Mouse (Mus musculus) neural tube, embryonic 15.5 days (tissue): Measurements from ENCODE around the gene Cdk19. TPM values are rescaled to one million over a fixed set of nuclear protein-coding genes. Genes with fewer than 3 reads are reported as not detected.
"Not testable (repeated sequence)": the region's sequence is repeated elsewhere in the genome, so short reads cannot be mapped to it uniquely, and the experiment has no call there.

ENCODE experiments used
- ATAC-seq: fragments of 200-750 bp; cut with Nextera tagmentation; 2 replicates; pipeline ENCODE4 v1.8.0; 2017; ENCODE audit warnings: mild to moderate bottlenecking, moderate TSS enrichment, moderate library complexity; ENCODE audit not compliant: low FRiP score
- H3K27ac ChIP-seq: fragments of 300-500 bp; sonication (generic); replicated peaks from 2 replicates; pipeline ENCODE4 v1.5.1; 2015; ENCODE audit warnings: mild to moderate bottlenecking, inconsistent platforms
- H3K27me3 ChIP-seq: fragments of 300-500 bp; sonication (generic); replicated peaks from 2 replicates; pipeline ENCODE4 v1.6.1; 2015; ENCODE audit warnings: inconsistent platforms
- H3K36me3 ChIP-seq: fragments of 300-500 bp; sonication (generic); 2 replicates; pipeline ENCODE4 v1.6.1; 2015; ENCODE audit warnings: inconsistent platforms
- H3K4me1 ChIP-seq: fragments of 300-500 bp; sonication (generic); 2 replicates; pipeline ENCODE4 v1.6.1; 2015; ENCODE audit warnings: inconsistent platforms
- H3K4me2 ChIP-seq: fragments of 300-500 bp; sonication (generic); 2 replicates; pipeline ENCODE4 v1.6.1; 2015; ENCODE audit warnings: inconsistent platforms, mild to moderate bottlenecking, moderate library complexity
- H3K4me3 ChIP-seq: fragments of 300-500 bp; sonication (generic); replicated peaks from 2 replicates; pipeline ENCODE4 v1.5.1; 2015; ENCODE audit warnings: mild to moderate bottlenecking, inconsistent platforms
- H3K9ac ChIP-seq: fragments of 300-500 bp; sonication (generic); replicated peaks from 2 replicates; pipeline ENCODE4 v1.6.1; 2015; ENCODE audit warnings: mild to moderate bottlenecking, inconsistent platforms
- H3K9me3 ChIP-seq: fragments of 300-500 bp; sonication (generic); replicated peaks from 2 replicates; pipeline ENCODE4 v1.6.1; 2016; ENCODE audit warnings: inconsistent platforms
- WGBS: fragments of 180-500 bp; shearing (Covaris S2); methylation state at CpG from one replicate; pipeline ENCODE4 v1.1.7; 2015; ENCODE audit warnings: mixed read lengths; 5-methylcytosine and 5-hydroxymethylcytosine counted together
- polyA plus RNA-seq: library from polyadenylated mRNA; unstranded; fragments of >200 nt; fragmentation: Nextera tagmentation; extraction: Ambion mirVana; gene quantifications from 2 replicates; pipeline ENCODE4 v1.2.1, GENCODE M21; 2015

The Cdk19 gene
- polyA plus RNA-seq, 1 experiment from 2014 or later: 9.7 TPM

DNA sequence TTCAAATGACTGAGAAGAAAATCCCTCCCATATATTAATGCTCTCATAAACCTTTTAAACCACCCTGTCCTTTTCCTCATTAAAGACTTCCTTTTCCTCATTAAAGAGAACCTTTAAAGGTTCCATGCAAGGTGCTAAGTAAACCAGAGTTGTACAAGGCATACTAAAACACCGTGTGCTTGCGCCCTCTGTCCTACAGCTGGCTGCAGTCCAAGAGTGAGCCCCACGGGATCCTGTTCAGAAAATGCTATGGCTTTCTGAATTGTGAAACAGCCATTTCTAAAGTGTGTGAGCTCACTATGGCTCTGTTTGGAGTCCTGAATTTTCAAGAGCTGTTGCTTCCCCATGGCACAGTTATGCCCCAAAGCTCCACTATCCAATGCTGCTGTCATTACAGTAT is 191.3 kb downstream of the Cdk19 start:
- WGBS: 54% methylated on average over 3 of the region's 3 CpGs
- H3K36me3 ChIP-seq: no peaks in the 10 kb centered on the region
- 0 out of 2 replicates have a peak, but pooled peaks cover 2% of the 10 kb centered on the region for H3K4me1 ChIP-seq
- no peak for ATAC-seq
- H3K4me3 ChIP-seq: no peak overlapping the region
- H3K4me2 ChIP-seq: no peak overlapping the region
- no peaks in the 10 kb centered on the region for H3K9me3 ChIP-seq
- H3K9ac ChIP-seq: no peak overlapping the region
- no peaks in the 10 kb centered on the region for H3K27me3 ChIP-seq
- no peak overlapping the region for H3K27ac ChIP-seq

DNA sequence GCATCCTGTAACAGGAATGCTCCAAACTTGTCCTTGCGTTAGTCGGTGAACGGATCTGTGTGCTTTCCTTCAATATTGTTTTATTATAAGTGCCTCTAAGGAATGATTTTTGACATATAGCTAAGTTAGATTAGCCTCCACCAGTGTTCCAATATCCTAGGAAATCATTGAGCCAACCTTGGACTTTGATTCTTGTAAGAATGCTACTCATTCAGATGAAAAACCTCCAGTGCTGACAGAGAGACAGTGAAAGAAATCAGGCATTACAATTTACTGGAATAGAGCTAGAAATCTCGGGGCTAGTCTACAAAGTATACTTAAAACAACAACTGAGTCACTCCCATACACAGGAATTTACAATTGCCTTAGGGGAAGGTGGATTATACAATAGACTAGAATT is 193.2 kb downstream of the Cdk19 start:
- H3K9me3 ChIP-seq, H3K36me3 ChIP-seq, H3K27me3 ChIP-seq, H3K4me1 ChIP-seq, H3K4me3 ChIP-seq, ATAC-seq, H3K4me2 ChIP-seq, H3K27ac ChIP-seq, H3K9ac ChIP-seq: not testable (repeated sequence)
- 91% methylated on average over 4 of the region's 4 CpGs for WGBS

Other genes with a start within 250 kb of the Cdk19 start
- 2.2 and 10.1 TPM in 2 replicates for gene Slc16a10, start 197.3 kb upstream of the Cdk19 start, polyA plus RNA-seq
- gene Rpf2, start 92.5 kb upstream of the Cdk19 start, polyA plus RNA-seq: 66.8 and 76.2 TPM in 2 replicates
- 74.0 and 75.2 TPM in 2 replicates for gene Gtf3c6, start 81.5 kb upstream of the Cdk19 start, polyA plus RNA-seq
- 41.2 and 43.9 TPM in 2 replicates for gene Amd1, start 37.4 kb upstream of the Cdk19 start, polyA plus RNA-seq
- not detected in 2 replicates for gene Slc22a16, start 230.8 kb downstream of the Cdk19 start, polyA plus RNA-seq